Mouse (Mus musculus) embryonic facial prominence, embryonic 12.5 days (tissue): ENCODE results near the gene Epb41l2. TPM values are rescaled to one million over a fixed set of nuclear protein-coding genes. Genes with fewer than 3 reads are reported as not detected.
A peak's percentile ranks its signal among the peaks of the same experiment; 100 is the strongest.

Experiments used
- ATAC-seq: fragments of 200-750 bp; cut with Nextera tagmentation; 2 replicates; pipeline ENCODE4 v1.8.0; 2017; ENCODE audit not compliant: insufficient number of reproducible peaks, insufficient read depth, low FRiP score, low TSS enrichment
- H3K27ac ChIP-seq: fragments of 300-500 bp; sonication (generic); 2 replicates; pipeline ENCODE4 v1.5.1; 2016; ENCODE audit warnings: mild to moderate bottlenecking
- H3K27me3 ChIP-seq: fragments of 300-500 bp; sonication (generic); 2 replicates; pipeline ENCODE4 v1.6.1; 2016; ENCODE audit warnings: mild to moderate bottlenecking, moderate library complexity
- H3K36me3 ChIP-seq: fragments of 300-500 bp; sonication (generic); 2 replicates; pipeline ENCODE4 v1.6.1; 2016; ENCODE audit warnings: mild to moderate bottlenecking
- H3K4me1 ChIP-seq: fragments of 300-500 bp; sonication (generic); 2 replicates; pipeline ENCODE4 v1.6.1; 2016
- H3K4me2 ChIP-seq: fragments of 300-500 bp; sonication (generic); replicated peaks from 2 replicates; pipeline ENCODE4 v1.6.1; 2016; ENCODE audit warnings: mild to moderate bottlenecking, moderate library complexity
- H3K4me3 ChIP-seq: fragments of 300-500 bp; sonication (generic); 2 replicates; pipeline ENCODE4 v1.5.1; 2016; ENCODE audit warnings: mild to moderate bottlenecking
- H3K9ac ChIP-seq: fragments of 300-500 bp; sonication (generic); 2 replicates; pipeline ENCODE4 v1.6.1; 2016; ENCODE audit warnings: mild to moderate bottlenecking, moderate library complexity
- H3K9me3 ChIP-seq: fragments of 300-500 bp; sonication (generic); 2 replicates; pipeline ENCODE4 v1.6.1; 2016; ENCODE audit warnings: mild to moderate bottlenecking, moderate library complexity
- WGBS: fragments of 180-500 bp; shearing (Covaris S2); methylation state at CpG from one replicate; pipeline ENCODE4 v1.1.7; 2016; 5-methylcytosine and 5-hydroxymethylcytosine counted together
- polyA plus RNA-seq: library from polyadenylated mRNA; unstranded; fragments of >200 nt; fragmentation: Nextera tagmentation; extraction: Ambion mirVana; gene quantifications from 2 replicates; pipeline ENCODE4 v1.2.1, GENCODE M21; 2016

Gene Epb41l2
- polyA plus RNA-seq, 1 experiment from 2014 or later: 96.7 TPM

- H3K27ac ChIP-seq: no peak overlapping the region
- H3K36me3 ChIP-seq: no peaks in the 10 kb centered on the region
- H3K9me3 ChIP-seq: no peaks in the 10 kb centered on the region
- no peak overlapping the region for H3K9ac ChIP-seq
- no peaks in the 10 kb centered on the region for H3K27me3 ChIP-seq
- ATAC-seq: no peak
- H3K4me3 ChIP-seq: no peak overlapping the region
- H3K4me1 ChIP-seq: peaks cover 55% of the 10 kb centered on the region
- WGBS: 73% methylated on average over 2 of the region's 2 CpGs
- no peak overlapping the region for H3K4me2 ChIP-seq
Observed at GRCm38 (mm10) chr10:25401356-25401755, 41.8 kb downstream of the Epb41l2 start.

GRCm38 (mm10) chr10:25402886-25403285, 43.3 kb downstream of the Epb41l2 start:
- H3K4me2 ChIP-seq: no peak overlapping the region
- H3K9me3 ChIP-seq: no peaks in the 10 kb centered on the region
- no peak overlapping the region for H3K27ac ChIP-seq
- H3K9ac ChIP-seq: no peak overlapping the region
- H3K4me1 ChIP-seq: peaks cover 48% of the 10 kb centered on the region
- WGBS: 69% methylated on average over 1 of the region's 1 CpGs
- no peak overlapping the region for H3K4me3 ChIP-seq
- H3K36me3 ChIP-seq: no peaks in the 10 kb centered on the region
- H3K27me3 ChIP-seq: no peaks in the 10 kb centered on the region
- no peak for ATAC-seq

DNA sequence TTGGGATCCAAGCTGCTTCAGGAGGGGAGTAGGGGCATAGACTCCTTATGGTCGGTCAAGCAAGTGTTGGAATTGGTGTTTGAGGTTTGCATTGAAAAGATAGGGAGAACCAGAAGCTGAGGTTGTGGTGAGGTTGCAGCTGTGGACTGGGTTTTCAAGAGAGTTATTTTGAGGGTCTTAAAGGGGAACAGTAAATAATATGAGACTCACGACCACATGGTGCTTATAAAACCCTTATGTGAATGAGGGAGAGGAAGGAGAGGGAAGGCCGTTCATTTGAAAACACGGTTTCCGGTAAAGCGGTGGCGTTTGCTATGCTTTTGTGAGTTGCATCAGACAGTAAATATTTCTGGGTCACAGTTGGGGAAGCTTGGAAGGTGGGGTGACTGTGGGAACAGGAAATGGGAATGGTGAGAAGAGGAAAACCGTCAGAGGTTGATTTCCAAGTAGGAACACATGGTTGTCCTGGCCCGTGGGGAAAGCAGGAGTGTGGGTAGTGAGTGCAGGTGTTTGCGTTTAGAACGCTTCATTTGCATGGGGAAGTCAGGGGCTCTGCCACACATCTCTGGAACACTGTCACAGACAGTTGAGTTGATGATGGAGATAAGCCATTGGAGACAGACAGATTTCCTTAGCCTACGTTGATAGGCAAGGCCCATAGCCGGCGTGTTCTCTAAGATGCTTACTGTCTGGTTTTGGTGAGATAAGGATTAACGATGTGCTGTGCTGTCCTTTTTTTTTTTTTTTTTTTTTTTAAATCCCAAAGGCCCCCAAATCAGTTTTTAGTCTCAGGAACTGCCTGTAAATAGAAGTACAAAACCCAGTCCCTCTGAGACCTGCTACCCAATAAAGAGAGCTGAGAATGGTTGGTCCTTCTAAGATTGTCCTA, 44.5 kb downstream of the Epb41l2 start:
- Histone ChIP-seq H3K36me3 (no peaks in the 10 kb centered on the region), H3K27me3 (no peaks in the 10 kb centered on the region), H3K27ac (no peak overlapping the region), H3K4me2 (no peak overlapping the region), H3K4me1 (peaks cover 40% of the 10 kb centered on the region), H3K4me3 (no peak overlapping the region), H3K9ac (no peak overlapping the region), H3K9me3 (no peaks in the 10 kb centered on the region)
- no peak for ATAC-seq
- 65% methylated on average over 15 of the region's 15 CpGs for WGBS

GRCm38 (mm10) chr10:25404702-25405098, 45.1 kb downstream of the Epb41l2 start:
- peaks cover 40% of the 10 kb centered on the region for H3K4me1 ChIP-seq
- ATAC-seq: no peak
- H3K9ac ChIP-seq: no peak overlapping the region
- no peak overlapping the region for H3K4me3 ChIP-seq
- H3K27me3 ChIP-seq: no peaks in the 10 kb centered on the region
- H3K36me3 ChIP-seq: no peaks in the 10 kb centered on the region
- H3K4me2 ChIP-seq: no peak overlapping the region
- WGBS: 82% methylated on average over 6 of the region's 6 CpGs
- H3K27ac ChIP-seq: no peak overlapping the region
- H3K9me3 ChIP-seq: no peaks in the 10 kb centered on the region

DNA sequence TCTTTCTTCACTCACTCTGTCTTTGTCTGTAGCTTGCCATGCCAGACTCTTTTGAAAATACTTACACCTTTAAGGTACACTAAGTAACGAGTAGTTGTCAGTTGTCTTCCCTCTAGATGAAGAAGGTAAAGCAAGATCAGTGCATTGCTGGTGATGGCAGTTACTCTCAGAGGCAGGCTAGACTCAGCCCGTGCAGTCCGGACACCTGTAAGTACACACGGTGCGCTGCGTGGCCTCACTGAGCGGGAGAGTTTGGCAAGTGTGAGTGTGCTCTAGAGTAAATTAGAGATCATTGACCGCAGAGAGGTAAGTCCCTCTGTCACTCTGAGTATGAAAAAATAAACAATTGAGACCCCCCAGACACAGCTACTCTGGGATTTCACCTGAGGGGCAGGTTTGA, 46.0 kb downstream of the Epb41l2 start:
- H3K4me1 ChIP-seq: peaks cover 33% of the 10 kb centered on the region
- no peak overlapping the region for H3K27ac ChIP-seq
- WGBS: 79% methylated on average over 8 of the region's 8 CpGs
- no peak overlapping the region for H3K9ac ChIP-seq
- H3K4me3 ChIP-seq: no peak overlapping the region
- H3K9me3 ChIP-seq: no peaks in the 10 kb centered on the region
- H3K36me3 ChIP-seq: no peaks in the 10 kb centered on the region
- no peaks in the 10 kb centered on the region for H3K27me3 ChIP-seq
- no peak overlapping the region for H3K4me2 ChIP-seq
- ATAC-seq: no peak

- Histone ChIP-seq H3K36me3 (no peaks in the 10 kb centered on the region), H3K27me3 (no peaks in the 10 kb centered on the region), H3K4me3 (no peak overlapping the region), H3K4me1 (peaks cover 29% of the 10 kb centered on the region), H3K9me3 (no peaks in the 10 kb centered on the region), H3K9ac (no peak overlapping the region), H3K27ac (no peak overlapping the region), H3K4me2 (no peak overlapping the region)
- 83% methylated on average over 5 of the region's 5 CpGs for WGBS
- ATAC-seq: no peak
Observed at GRCm38 (mm10) chr10:25406695-25407094, 47.1 kb downstream of the Epb41l2 start.

DNA sequence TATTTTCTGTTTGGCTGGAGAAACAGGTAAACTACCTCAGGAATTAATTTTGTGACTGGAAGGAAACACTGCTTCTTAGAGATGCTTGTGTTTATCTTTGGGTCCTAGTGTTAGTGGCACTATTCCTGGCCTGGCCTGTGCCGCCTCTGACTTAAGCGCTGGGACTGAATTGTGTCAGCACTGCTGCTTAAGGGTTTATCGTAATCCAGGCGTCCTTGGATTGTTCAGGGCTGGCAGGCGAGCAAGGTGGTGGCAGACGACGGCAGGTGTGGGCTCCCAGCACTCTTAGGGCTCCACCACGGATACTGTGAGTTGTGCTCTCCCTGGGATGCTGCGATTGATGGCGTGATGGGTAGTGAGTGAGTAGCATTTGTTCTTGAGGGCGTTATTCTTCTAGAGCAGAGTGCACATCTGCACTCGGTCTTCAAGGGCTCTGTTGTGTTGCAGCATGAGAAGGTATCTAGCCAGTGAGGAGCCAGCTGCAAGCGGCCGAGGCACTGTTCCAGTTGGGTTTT, 48.6 kb downstream of the Epb41l2 start:
- H3K27ac ChIP-seq: no peak overlapping the region
- H3K4me2 ChIP-seq: no peak overlapping the region
- H3K4me1 ChIP-seq: peaks cover 30% of the 10 kb centered on the region
- H3K9ac ChIP-seq: no peak overlapping the region
- no peak for ATAC-seq
- no peak overlapping the region for H3K4me3 ChIP-seq
- no peaks in the 10 kb centered on the region for H3K36me3 ChIP-seq
- H3K9me3 ChIP-seq: no peaks in the 10 kb centered on the region
- no peaks in the 10 kb centered on the region for H3K27me3 ChIP-seq
- 83% methylated on average over 14 of the region's 14 CpGs for WGBS

GRCm38 (mm10) chr10:25411836-25412373, 52.3 kb downstream of the Epb41l2 start:
- H3K27me3 ChIP-seq: no peaks in the 10 kb centered on the region
- 0 out of 2 replicates have a peak overlapping the region, but pooled peaks have one; percentile 11 for H3K27ac ChIP-seq
- H3K36me3 ChIP-seq: no peaks in the 10 kb centered on the region
- H3K4me2 ChIP-seq: no peak overlapping the region
- H3K9ac ChIP-seq: no peak overlapping the region
- H3K4me1 ChIP-seq: peaks cover 13% of the 10 kb centered on the region; the same call in 1 of the 2 replicates
- no peak for ATAC-seq
- H3K4me3 ChIP-seq: no peak overlapping the region
- no peaks in the 10 kb centered on the region for H3K9me3 ChIP-seq
- 57% methylated on average over 6 of the region's 6 CpGs for WGBS

- WGBS: 82% methylated on average over 7 of the region's 7 CpGs
- Histone ChIP-seq H3K4me3 (no peak overlapping the region), H3K27ac (no peak overlapping the region), H3K4me2 (no peak overlapping the region), H3K9me3 (no peaks in the 10 kb centered on the region), H3K27me3 (no peaks in the 10 kb centered on the region), H3K36me3 (no peaks in the 10 kb centered on the region), H3K9ac (no peak overlapping the region), H3K4me1 (peaks cover 6% of the 10 kb centered on the region; the same call in 1 of the 2 replicates)
- no peak for ATAC-seq
Observed at GRCm38 (mm10) chr10:25415188-25415717, 55.7 kb downstream of the Epb41l2 start.

DNA sequence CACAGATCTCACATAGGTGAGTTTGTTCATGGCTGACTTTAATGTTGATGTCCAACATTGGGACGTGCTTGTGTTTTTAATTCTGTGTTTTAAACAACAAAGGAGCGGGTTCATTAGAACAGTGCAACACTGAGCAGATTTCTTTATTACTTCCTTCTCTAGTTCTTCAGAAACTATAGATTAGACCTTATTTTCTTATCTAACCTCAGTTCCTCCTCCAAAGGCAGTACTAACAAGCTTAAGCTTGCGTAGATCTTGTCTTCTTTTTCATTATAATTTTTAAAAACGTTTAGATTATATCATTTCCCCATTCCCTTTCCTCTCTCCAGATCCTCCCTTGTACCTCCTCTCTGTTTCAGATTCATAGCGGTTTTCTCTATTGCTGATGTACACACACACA, 57.1 kb downstream of the Epb41l2 start:
- Histone ChIP-seq H3K27ac (no peak overlapping the region), H3K9ac (no peak overlapping the region), H3K9me3 (no peaks in the 10 kb centered on the region), H3K4me2 (no peak overlapping the region), H3K27me3 (no peaks in the 10 kb centered on the region), H3K4me3 (no peak overlapping the region), H3K4me1 (peaks cover 5% of the 10 kb centered on the region; the same call in 1 of the 2 replicates), H3K36me3 (no peaks in the 10 kb centered on the region)
- 81% methylated on average over 5 of the region's 5 CpGs for WGBS
- no peak for ATAC-seq

GRCm38 (mm10) chr10:25426058-25426457, 66.5 kb downstream of the Epb41l2 start:
- Histone ChIP-seq H3K4me1 (peaks cover 18% of the 10 kb centered on the region), H3K27ac (peak overlapping the region; percentile 73), H3K27me3 (no peaks in the 10 kb centered on the region), H3K9me3 (no peaks in the 10 kb centered on the region), H3K4me3 (no peak overlapping the region), H3K9ac (no peak overlapping the region), H3K36me3 (no peaks in the 10 kb centered on the region), H3K4me2 (no peak overlapping the region)
- 23% methylated on average over 1 of the region's 1 CpGs for WGBS
- no peak for ATAC-seq

DNA sequence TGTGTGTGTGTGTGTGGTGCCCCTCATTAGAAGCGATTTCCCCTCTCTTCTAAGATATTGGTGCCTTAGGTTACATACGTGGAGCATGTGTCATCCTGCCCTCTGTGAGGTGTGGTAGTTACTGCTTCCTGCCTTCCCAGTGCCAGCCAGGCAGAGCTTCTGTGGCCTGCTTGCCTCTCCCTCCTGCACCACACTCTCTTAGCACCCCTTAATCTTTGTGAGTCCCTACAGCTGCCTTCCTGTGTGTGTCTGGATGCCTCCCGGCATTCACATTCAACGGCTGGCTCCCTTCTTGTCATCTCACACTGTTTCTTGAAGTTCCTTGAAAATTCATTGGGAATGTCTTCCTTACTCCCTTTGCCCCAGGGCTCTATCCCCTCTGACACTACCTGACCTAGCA, 67.2 kb downstream of the Epb41l2 start:
- Histone ChIP-seq H3K36me3 (no peaks in the 10 kb centered on the region), H3K4me3 (no peak overlapping the region), H3K27ac (0 out of 2 replicates have a peak overlapping the region, but pooled peaks have one; percentile 41), H3K4me2 (no peak overlapping the region), H3K27me3 (no peaks in the 10 kb centered on the region), H3K9ac (no peak overlapping the region), H3K4me1 (peaks cover 22% of the 10 kb centered on the region), H3K9me3 (no peaks in the 10 kb centered on the region)
- ATAC-seq: no peak
- 32% methylated on average over 4 of the region's 4 CpGs for WGBS
